Mouse (Mus musculus) embryonic fibroblast, embryonic 13.5 days (primary cell): ENCODE measurements at regions not wholly inside any gene's neighbourhood (a gene's known extent, or its start where the extent isn't known, plus 50 kb on each side); places are given as distances from the start of the nearest gene placed in this dataset.

Experiments used
- CTCF ChIP-seq: IDR thresholded peaks from 2 replicates; pipeline ENCODE4 v1.5.1; 2011; ENCODE audit warnings: mild to moderate bottlenecking, control low read depth, low read length, moderate library complexity, borderline replicate concordance; ENCODE audit not compliant: insufficient read depth
- POLR2A ChIP-seq: IDR thresholded peaks from 2 replicates; pipeline ENCODE4 v1.6.1; 2011; ENCODE audit warnings: low read depth, mild to moderate bottlenecking, control low read depth, low read length, moderate library complexity

GRCm38 (mm10) chr6:95024239-95024638, 92.8 kb upstream of the Kbtbd8 start:
- TF ChIP-seq POLR2A = no peak
- TF ChIP-seq CTCF = no peak
